Mouse (Mus musculus) midbrain, embryonic 10.5 days (tissue): Measurements from ENCODE around the gene Slc40a1. TPM values are rescaled to one million over a fixed set of nuclear protein-coding genes. Genes with fewer than 3 reads are reported as not detected.

Experiments used
- polyA plus RNA-seq: library from polyadenylated mRNA; unstranded; fragments of >200 nt; fragmentation: Nextera tagmentation; extraction: Ambion mirVana; gene quantifications from 2 replicates; pipeline ENCODE4 v1.2.1, GENCODE M21; 2016

The Slc40a1 gene
- polyA plus RNA-seq, 1 experiment from 2014 or later: 9.0 TPM

Other genes with a start within 250 kb of the Slc40a1 start
- gene Wdr75, start 131.4 kb downstream of the Slc40a1 start, polyA plus RNA-seq: 85.3 and 91.4 TPM in 2 replicates
- gene Gm5269, start 36.2 kb downstream of the Slc40a1 start, polyA plus RNA-seq: not detected in 2 replicates
- gene Dnah7b, start 139.8 kb upstream of the Slc40a1 start, polyA plus RNA-seq: 1.9 and 2.2 TPM in 2 replicates